Mouse (Mus musculus) right cerebral cortex, postnatal 4 days (tissue): ENCODE measurements around the gene Duxbl3.
"Not testable (repeated sequence)": the region's sequence is repeated elsewhere in the genome, so short reads cannot be mapped to it uniquely, and the experiment has no call there.

ENCODE experiments used
- DNase-seq: peaks from one replicate; pipeline ENCODE4 v3.0.0-alpha.2; 2022

Gene Duxbl3

GRCm38 (mm10) chr14:26257756-26258617 is at the start of gene Duxbl3:
Duxbl3 (plus strand) TSS chr14:26257962.
- not testable (repeated sequence) for DNase-seq

GRCm38 (mm10) chr14:26216233-26217000 is 41.3 kb upstream of the Duxbl3 start:
- DNase-seq: not testable (repeated sequence)

GRCm38 (mm10) chr14:26237183-26237582 is 20.6 kb upstream of the Duxbl3 start:
- not testable (repeated sequence) for DNase-seq

GRCm38 (mm10) chr14:26258729-26259128 is 967 bp downstream of the Duxbl3 start:
- not testable (repeated sequence) for DNase-seq

GRCm38 (mm10) chr14:26286737-26287136 is 29.0 kb downstream of the Duxbl3 start:
- DNase-seq: not testable (repeated sequence)

GRCm38 (mm10) chr14:26293859-26294258 is 36.1 kb downstream of the Duxbl3 start:
- DNase-seq: no peak

- DNase-seq: no peak
Measured at GRCm38 (mm10) chr14:26297055-26297454, 39.3 kb downstream of the Duxbl3 start.

- DNase-seq: no peak
Measured at GRCm38 (mm10) chr14:26297484-26297883, 39.7 kb downstream of the Duxbl3 start.

GRCm38 (mm10) chr14:26303111-26303510 is 45.3 kb downstream of the Duxbl3 start:
- peak; percentile 17 for DNase-seq

GRCm38 (mm10) chr14:26306032-26306431 is 48.3 kb downstream of the Duxbl3 start:
- no peak for DNase-seq

- DNase-seq: no peak
Measured at GRCm38 (mm10) chr14:26308813-26309212, 51.1 kb downstream of the Duxbl3 start.

- no peak for DNase-seq
Measured at GRCm38 (mm10) chr14:26309511-26309910, 51.7 kb downstream of the Duxbl3 start.

GRCm38 (mm10) chr14:26316246-26316730 is 58.5 kb downstream of the Duxbl3 start:
- DNase-seq: no peak
